Mouse (Mus musculus): ENCODE results near the gene Habp2. TPM values are rescaled to one million over a fixed set of nuclear protein-coding genes. Genes with fewer than 3 reads are reported as not detected.
A peak's percentile ranks its signal among the peaks of the same experiment; 100 is the strongest.

Gene Habp2
- polyA plus RNA-seq, 1 experiment from 2014 or later, result 0.20 TPM

DNA sequence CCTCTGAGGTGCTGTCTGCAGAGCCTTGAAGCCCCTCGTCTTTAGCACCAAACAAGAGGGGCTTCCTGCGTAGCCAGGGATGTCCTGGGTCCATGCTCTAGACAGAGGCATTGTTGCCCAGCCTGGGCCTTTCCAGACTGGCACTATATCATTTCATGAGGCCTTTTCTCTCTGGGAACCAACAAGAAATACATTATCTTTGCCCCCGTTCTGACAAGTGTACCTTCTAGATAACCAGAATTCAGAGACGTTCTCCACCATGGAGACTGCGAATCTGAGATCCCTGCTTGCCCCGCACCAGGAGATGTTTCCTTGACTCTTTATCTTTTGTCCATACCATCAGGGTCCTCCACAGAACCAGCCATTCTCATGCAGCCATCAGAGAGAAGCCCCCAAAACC is 32.7 kb downstream of the Habp2 start:
- 90% methylated on average over 6 of the region's 6 CpGs for WGBS
- ATAC-seq, result no peak
- peaks cover 8% of the 10 kb centered on the region; the same call in 1 of the 2 replicates for H3K4me1 ChIP-seq (replicated peaks; ENCODE audit: control insufficient read depth, insufficient read depth, low read length)
- H3K27me3 ChIP-seq (replicated peaks; ENCODE audit: control insufficient read depth, insufficient read depth, low read length), result no peaks in the 10 kb centered on the region
- no peak overlapping the region for H3K4me3 ChIP-seq (replicated peaks; ENCODE audit: low read length)
- no peak overlapping the region for H3K27ac ChIP-seq (ENCODE audit: low read length)
- H3K4me2 ChIP-seq (ENCODE audit: low read length), result no peak overlapping the region; the same call in 1 of the 2 replicates
- no peaks in the 10 kb centered on the region for H3K9me3 ChIP-seq (ENCODE audit: control insufficient read depth, low read length)
- no peaks in the 10 kb centered on the region for H3K36me3 ChIP-seq (ENCODE audit: control insufficient read depth, insufficient read depth)
- H3K9ac ChIP-seq (replicated peaks; ENCODE audit: low read depth, low read length), result no peak overlapping the region

DNA sequence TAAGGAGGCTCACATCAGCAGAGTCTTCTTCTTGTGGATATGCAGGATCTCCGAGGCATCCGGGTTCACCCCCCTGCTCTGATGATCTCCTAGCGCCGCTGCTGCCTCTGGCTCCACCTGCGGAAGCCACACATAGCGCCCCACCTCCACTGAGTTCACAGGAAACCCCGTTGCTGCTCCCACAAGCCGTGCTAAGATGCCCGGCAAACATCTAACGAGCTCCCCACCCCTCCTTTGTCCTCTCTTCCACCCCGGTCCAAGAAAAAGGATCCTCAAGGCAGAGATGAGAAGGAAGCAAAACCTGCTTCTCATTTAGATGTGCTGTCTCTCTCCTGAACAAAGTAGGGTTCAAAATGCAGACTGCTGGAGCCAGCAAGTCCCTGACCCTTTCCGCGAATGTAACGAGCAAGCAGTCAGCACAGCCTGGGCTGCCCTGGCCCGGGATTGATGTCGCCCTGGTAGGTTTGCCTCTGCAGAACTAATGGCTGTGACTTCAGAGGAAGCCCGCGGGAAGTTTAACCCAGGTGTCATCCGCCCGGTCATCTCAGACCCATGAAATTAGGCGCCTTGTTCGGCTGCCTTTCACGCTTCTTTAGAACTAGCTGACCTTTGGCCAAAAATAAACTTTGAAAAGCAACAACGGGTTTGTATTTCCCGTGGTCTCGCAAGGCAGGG is 33.4 kb downstream of the Habp2 start:
- ATAC-seq, result no peak
- H3K9ac ChIP-seq (replicated peaks; ENCODE audit: low read depth, low read length), result no peak overlapping the region
- H3K9me3 ChIP-seq (ENCODE audit: control insufficient read depth, low read length), result no peaks in the 10 kb centered on the region
- no peak overlapping the region for H3K4me3 ChIP-seq (replicated peaks; ENCODE audit: low read length)
- peak overlapping the region; percentile 6; the same call in 1 of the 2 replicates for H3K4me2 ChIP-seq (ENCODE audit: low read length)
- no peak overlapping the region for H3K27ac ChIP-seq (ENCODE audit: low read length)
- WGBS, result 34% methylated on average over 26 of the region's 26 CpGs
- no peaks in the 10 kb centered on the region for H3K36me3 ChIP-seq (ENCODE audit: control insufficient read depth, insufficient read depth)
- H3K4me1 ChIP-seq (replicated peaks; ENCODE audit: control insufficient read depth, insufficient read depth, low read length), result peaks cover 8% of the 10 kb centered on the region; the same call in 1 of the 2 replicates
- no peaks in the 10 kb centered on the region for H3K27me3 ChIP-seq (replicated peaks; ENCODE audit: control insufficient read depth, insufficient read depth, low read length)

- H3K9me3 ChIP-seq (ENCODE audit: control insufficient read depth, low read length), result no peaks in the 10 kb centered on the region
- H3K4me2 ChIP-seq (ENCODE audit: low read length), result no peak overlapping the region
- no peaks in the 10 kb centered on the region for H3K27me3 ChIP-seq (replicated peaks; ENCODE audit: control insufficient read depth, insufficient read depth, low read length)
- H3K36me3 ChIP-seq (ENCODE audit: control insufficient read depth, insufficient read depth), result no peaks in the 10 kb centered on the region
- no peak overlapping the region for H3K9ac ChIP-seq (replicated peaks; ENCODE audit: low read depth, low read length)
- 69% methylated on average over 12 of the region's 12 CpGs for WGBS
- H3K4me1 ChIP-seq (replicated peaks; ENCODE audit: control insufficient read depth, insufficient read depth, low read length), result peaks cover 15% of the 10 kb centered on the region
- ATAC-seq, result no peak
- H3K4me3 ChIP-seq (replicated peaks; ENCODE audit: low read length), result no peak overlapping the region
- no peak overlapping the region for H3K27ac ChIP-seq (ENCODE audit: low read length)
These were observed 34.5 kb downstream of the Habp2 start for GRCm38 (mm10) chr19:56321303-56321920.

GRCm38 (mm10) chr19:56325676-56326075 is 38.7 kb downstream of the Habp2 start:
- Histone ChIP-seq H3K36me3 (ENCODE audit: control insufficient read depth, insufficient read depth) (no peaks in the 10 kb centered on the region), H3K27ac (ENCODE audit: low read length) (no peak overlapping the region), H3K9ac (replicated peaks; ENCODE audit: low read depth, low read length) (no peak overlapping the region), H3K27me3 (replicated peaks; ENCODE audit: control insufficient read depth, insufficient read depth, low read length) (no peaks in the 10 kb centered on the region), H3K4me1 (replicated peaks; ENCODE audit: control insufficient read depth, insufficient read depth, low read length) (peaks cover 12% of the 10 kb centered on the region), H3K4me3 (replicated peaks; ENCODE audit: low read length) (no peak overlapping the region), H3K9me3 (ENCODE audit: control insufficient read depth, low read length) (no peaks in the 10 kb centered on the region), H3K4me2 (ENCODE audit: low read length) (no peak overlapping the region)
- 52% methylated on average over 10 of the region's 10 CpGs for WGBS
- no peak for ATAC-seq

DNA sequence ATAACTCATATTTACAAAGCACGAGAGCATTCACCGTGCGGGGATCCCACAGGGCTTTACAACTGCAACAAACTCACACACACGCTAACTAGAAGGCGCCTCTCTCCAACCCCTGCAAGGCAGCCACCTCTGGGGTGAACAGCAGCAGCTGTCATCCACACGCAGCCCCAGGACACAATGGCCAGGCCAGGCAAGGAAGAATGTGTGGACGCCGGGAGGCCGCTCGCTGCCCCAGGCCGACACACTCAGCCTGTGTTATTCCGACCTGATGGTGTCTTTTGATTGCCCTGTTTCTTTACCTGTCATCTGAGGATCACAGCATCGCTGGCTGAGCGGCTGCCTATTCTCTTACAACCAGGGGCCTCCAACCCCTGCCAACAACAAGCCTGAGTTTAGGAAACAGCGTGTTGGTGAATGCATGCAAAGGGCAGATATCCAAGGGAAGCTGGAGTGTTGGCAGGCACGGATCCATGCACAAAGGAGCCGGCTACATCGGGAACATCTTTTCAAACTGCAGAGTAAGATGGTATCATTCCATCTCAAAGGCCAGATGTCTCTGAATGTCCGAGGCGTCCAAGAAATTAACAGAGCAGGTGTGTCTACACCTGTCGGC is 39.4 kb downstream of the Habp2 start:
- Histone ChIP-seq H3K4me1 (replicated peaks; ENCODE audit: control insufficient read depth, insufficient read depth, low read length) (peaks cover 10% of the 10 kb centered on the region), H3K27me3 (replicated peaks; ENCODE audit: control insufficient read depth, insufficient read depth, low read length) (no peaks in the 10 kb centered on the region), H3K9ac (replicated peaks; ENCODE audit: low read depth, low read length) (peak overlapping the region; percentile 3; the same call in 1 of the 2 replicates), H3K36me3 (ENCODE audit: control insufficient read depth, insufficient read depth) (no peaks in the 10 kb centered on the region), H3K27ac (ENCODE audit: low read length) (no peak overlapping the region), H3K4me2 (ENCODE audit: low read length) (no peak overlapping the region), H3K9me3 (ENCODE audit: control insufficient read depth, low read length) (no peaks in the 10 kb centered on the region), H3K4me3 (replicated peaks; ENCODE audit: low read length) (no peak overlapping the region)
- WGBS, result 23% methylated on average over 21 of the region's 21 CpGs
- ATAC-seq, result 0 out of 2 replicates have a peak, but pooled peaks have one; percentile 26

- no peak for ATAC-seq
- no peak overlapping the region for H3K27ac ChIP-seq (ENCODE audit: low read length)
- H3K4me2 ChIP-seq (ENCODE audit: low read length), result no peak overlapping the region
- no peaks in the 10 kb centered on the region for H3K27me3 ChIP-seq (replicated peaks; ENCODE audit: control insufficient read depth, insufficient read depth, low read length)
- H3K9me3 ChIP-seq (ENCODE audit: control insufficient read depth, low read length), result no peaks in the 10 kb centered on the region
- no peaks in the 10 kb centered on the region for H3K4me1 ChIP-seq (replicated peaks; ENCODE audit: control insufficient read depth, insufficient read depth, low read length)
- H3K4me3 ChIP-seq (replicated peaks; ENCODE audit: low read length), result no peak overlapping the region
- H3K9ac ChIP-seq (replicated peaks; ENCODE audit: low read depth, low read length), result no peak overlapping the region
- H3K36me3 ChIP-seq (ENCODE audit: control insufficient read depth, insufficient read depth), result no peaks in the 10 kb centered on the region
- WGBS, result 92% methylated on average over 17 of the region's 17 CpGs
These were observed 49.4 kb downstream of the Habp2 start for GRCm38 (mm10) chr19:56336321-56336720.

- Histone ChIP-seq H3K4me2 (ENCODE audit: low read length) (no peak overlapping the region), H3K36me3 (ENCODE audit: control insufficient read depth, insufficient read depth) (no peaks in the 10 kb centered on the region), H3K9me3 (ENCODE audit: control insufficient read depth, low read length) (no peaks in the 10 kb centered on the region), H3K4me1 (replicated peaks; ENCODE audit: control insufficient read depth, insufficient read depth, low read length) (no peaks in the 10 kb centered on the region), H3K9ac (replicated peaks; ENCODE audit: low read depth, low read length) (no peak overlapping the region), H3K27ac (ENCODE audit: low read length) (no peak overlapping the region), H3K27me3 (replicated peaks; ENCODE audit: control insufficient read depth, insufficient read depth, low read length) (no peaks in the 10 kb centered on the region), H3K4me3 (replicated peaks; ENCODE audit: low read length) (no peak overlapping the region)
- ATAC-seq, result no peak
- 75% methylated on average over 12 of the region's 12 CpGs for WGBS
These were observed 49.9 kb downstream of the Habp2 start for GRCm38 (mm10) chr19:56336826-56337225.

DNA sequence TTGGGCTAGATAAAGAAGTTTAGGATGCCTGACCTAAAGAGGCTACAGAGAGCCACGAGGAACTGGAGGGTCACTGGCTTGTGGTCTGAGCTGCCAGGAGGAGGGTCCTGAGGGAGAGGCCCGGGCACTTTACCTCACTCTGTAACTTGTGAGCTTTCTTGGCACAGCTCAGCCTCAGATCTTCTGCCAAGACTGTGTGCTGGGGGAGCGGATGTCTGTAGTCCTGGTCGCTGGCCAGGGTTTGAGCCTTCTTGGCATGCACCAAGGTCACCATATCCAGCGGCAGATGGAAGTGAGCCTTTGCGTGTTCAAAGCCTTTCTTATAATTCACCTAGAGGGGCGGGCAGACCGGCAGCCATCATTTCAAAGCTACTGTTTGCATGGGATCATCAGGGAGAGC is 55.1 kb downstream of the Habp2 start:
- Histone ChIP-seq H3K27me3 (replicated peaks; ENCODE audit: control insufficient read depth, insufficient read depth, low read length) (no peaks in the 10 kb centered on the region), H3K4me3 (replicated peaks; ENCODE audit: low read length) (no peak overlapping the region), H3K9ac (replicated peaks; ENCODE audit: low read depth, low read length) (no peak overlapping the region), H3K9me3 (ENCODE audit: control insufficient read depth, low read length) (no peaks in the 10 kb centered on the region), H3K27ac (ENCODE audit: low read length) (no peak overlapping the region), H3K4me2 (ENCODE audit: low read length) (no peak overlapping the region), H3K36me3 (ENCODE audit: control insufficient read depth, insufficient read depth) (no peaks in the 10 kb centered on the region), H3K4me1 (replicated peaks; ENCODE audit: control insufficient read depth, insufficient read depth, low read length) (peaks cover 19% of the 10 kb centered on the region)
- ATAC-seq, result 0 out of 2 replicates have a peak, but pooled peaks have one; percentile 13
- 47% methylated on average over 8 of the region's 8 CpGs for WGBS

DNA sequence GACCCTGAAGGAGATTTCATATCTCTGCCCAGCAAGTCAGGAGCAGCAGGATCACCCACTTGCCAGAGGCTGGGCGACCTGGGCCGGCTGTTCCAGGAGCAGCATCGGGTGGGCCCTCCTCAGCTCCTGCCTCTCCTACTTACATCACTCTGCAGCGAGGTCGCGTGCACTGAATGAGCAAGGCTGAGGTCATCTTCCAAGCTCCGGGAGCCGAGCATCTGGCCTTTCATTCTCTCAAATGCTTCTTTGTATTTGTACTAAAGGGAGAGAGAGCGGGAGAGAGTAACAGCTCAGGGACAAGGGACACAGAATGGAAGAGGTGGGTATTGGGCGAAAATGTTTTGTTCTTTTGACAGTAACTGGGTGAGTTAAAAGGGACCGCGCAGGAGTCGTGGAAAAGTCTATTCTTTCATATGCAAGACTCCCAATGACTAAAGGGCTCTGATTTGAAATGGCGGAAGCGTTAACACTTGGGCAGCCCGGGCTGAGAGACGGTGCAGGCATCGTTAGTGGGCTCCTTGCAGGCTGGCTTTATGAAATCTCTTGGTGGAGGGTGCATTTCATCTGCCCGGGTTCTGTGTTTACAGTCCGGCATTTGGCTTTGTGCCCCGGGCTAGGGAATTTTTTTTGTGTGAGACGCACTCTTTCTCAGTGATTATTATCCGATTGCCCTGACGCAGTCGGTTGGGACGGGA is 57.1 kb downstream of the Habp2 start:
- Histone ChIP-seq H3K9me3 (ENCODE audit: control insufficient read depth, low read length) (no peaks in the 10 kb centered on the region), H3K36me3 (ENCODE audit: control insufficient read depth, insufficient read depth) (no peaks in the 10 kb centered on the region), H3K27me3 (replicated peaks; ENCODE audit: control insufficient read depth, insufficient read depth, low read length) (no peaks in the 10 kb centered on the region), H3K4me1 (replicated peaks; ENCODE audit: control insufficient read depth, insufficient read depth, low read length) (peaks cover 20% of the 10 kb centered on the region), H3K27ac (ENCODE audit: low read length) (no peak overlapping the region), H3K4me3 (replicated peaks; ENCODE audit: low read length) (peak overlapping the region; percentile 7; the same call in 1 of the 2 replicates), H3K4me2 (ENCODE audit: low read length) (peak overlapping the region; percentile 44), H3K9ac (replicated peaks; ENCODE audit: low read depth, low read length) (peak overlapping the region; percentile 40; the same call in 1 of the 2 replicates)
- WGBS, result 7% methylated on average over 26 of the region's 26 CpGs
- peak; percentile 67 for ATAC-seq
